Mouse (Mus musculus): Measurements from ENCODE around the gene Tmem107. TPM values are rescaled to one million over a fixed set of nuclear protein-coding genes. Genes with fewer than 3 reads are reported as not detected.

Tmem107 gene
- polyA plus RNA-seq, 1 experiment from 2014 or later = 28.2 TPM

DNA sequence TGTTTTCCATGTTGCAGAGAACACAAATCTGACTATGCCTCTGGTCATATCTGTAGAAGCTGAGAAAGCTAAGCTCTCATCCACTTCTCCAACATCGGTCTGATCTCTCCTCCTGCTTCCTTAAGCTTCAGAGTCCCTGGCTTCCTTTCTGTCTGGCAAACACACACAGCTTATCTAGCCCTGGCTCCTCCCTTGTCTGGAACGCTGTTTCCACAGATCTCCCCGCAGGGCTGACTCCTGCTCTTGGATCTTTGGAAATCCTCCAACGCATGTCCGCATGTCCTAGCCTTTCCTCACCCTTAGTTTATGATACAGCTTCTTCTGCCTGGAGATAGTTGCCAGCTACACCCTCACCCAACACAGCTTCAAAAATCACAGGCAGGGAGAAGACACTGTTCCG is 3.0 kb upstream of the Tmem107 start:
- Histone ChIP-seq H3K9ac (ENCODE audit: low read depth, low read length) (no peak overlapping the region), H3K4me2 (peak overlapping the region; percentile 90), H3K9me3 (replicated peaks; ENCODE audit: control insufficient read depth, low read length) (no peaks in the 10 kb centered on the region), H3K36me3 (ENCODE audit: control insufficient read depth, insufficient read depth, low read length) (no peaks in the 10 kb centered on the region), H3K4me1 (ENCODE audit: control insufficient read depth, insufficient read depth, low read length) (peaks cover 37% of the 10 kb centered on the region), H3K27ac (ENCODE audit: low read depth, low read length) (peak overlapping the region; percentile 78), H3K27me3 (ENCODE audit: control insufficient read depth, insufficient read depth, low read length) (no peaks in the 10 kb centered on the region), H3K4me3 (ENCODE audit: low read depth, low read length) (no peak overlapping the region)
- no peak for ATAC-seq (replicated peaks; ENCODE audit: insufficient number of reproducible peaks, low FRiP score, low TSS enrichment)
- WGBS (ENCODE audit: insufficient replicate concordance) = 16% methylated on average over 6 of the region's 6 CpGs

DNA sequence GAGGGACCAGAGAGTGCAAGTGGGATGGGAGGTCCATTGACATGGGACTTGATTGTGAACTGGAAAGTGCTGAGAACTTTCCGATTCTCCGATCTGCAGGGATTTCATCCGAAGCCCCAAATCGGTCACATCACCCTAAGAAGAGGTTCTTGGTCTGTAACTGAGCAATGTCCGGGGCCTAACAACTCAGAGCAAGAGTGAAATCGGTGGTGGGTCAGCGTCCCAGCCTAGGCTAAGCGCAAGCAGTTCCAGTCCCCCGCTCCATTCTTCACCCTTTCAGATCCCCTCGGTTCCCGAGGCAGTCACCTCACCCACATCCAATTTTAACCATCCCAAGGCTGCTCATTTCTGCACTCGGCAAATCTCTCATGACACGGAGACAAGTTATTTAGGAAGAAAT is 513 bp upstream of the Tmem107 start:
- peaks cover 40% of the 10 kb centered on the region for H3K4me1 ChIP-seq (ENCODE audit: control insufficient read depth, insufficient read depth, low read length)
- peak overlapping the region; percentile 89 for H3K27ac ChIP-seq (ENCODE audit: low read depth, low read length)
- no peak for ATAC-seq (replicated peaks; ENCODE audit: insufficient number of reproducible peaks, low FRiP score, low TSS enrichment)
- no peaks in the 10 kb centered on the region for H3K9me3 ChIP-seq (replicated peaks; ENCODE audit: control insufficient read depth, low read length)
- H3K27me3 ChIP-seq (ENCODE audit: control insufficient read depth, insufficient read depth, low read length) = no peaks in the 10 kb centered on the region
- no peaks in the 10 kb centered on the region for H3K36me3 ChIP-seq (ENCODE audit: control insufficient read depth, insufficient read depth, low read length)
- peak overlapping the region; percentile 95 for H3K9ac ChIP-seq (ENCODE audit: low read depth, low read length)
- peak overlapping the region; percentile 70 for H3K4me3 ChIP-seq (ENCODE audit: low read depth, low read length)
- peak overlapping the region; percentile 61 for H3K4me2 ChIP-seq
- WGBS (ENCODE audit: insufficient replicate concordance) = under 1% methylated on average over 13 of the region's 13 CpGs

DNA sequence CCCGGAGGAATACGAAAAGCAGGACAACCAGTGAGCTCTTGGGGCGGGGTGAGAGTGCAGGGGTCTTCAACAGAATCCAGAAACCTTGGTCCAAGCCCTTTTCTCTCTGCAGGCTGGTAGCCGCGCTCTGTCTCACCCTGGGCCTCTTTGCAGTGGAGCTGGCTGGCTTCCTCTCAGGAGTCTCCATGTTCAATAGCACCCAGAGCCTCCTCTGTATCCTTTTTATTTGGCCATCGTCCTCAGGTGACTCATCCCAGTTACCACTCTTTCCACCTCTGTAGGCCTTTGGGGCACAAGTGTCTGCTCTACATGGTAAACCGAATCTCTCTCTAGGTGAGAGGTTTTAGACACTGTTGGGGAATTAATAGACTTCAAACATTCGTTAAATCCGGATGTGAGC is 656 bp downstream of the Tmem107 start:
- Histone ChIP-seq H3K27me3 (ENCODE audit: control insufficient read depth, insufficient read depth, low read length) (no peaks in the 10 kb centered on the region), H3K4me2 (peak overlapping the region; percentile 61), H3K36me3 (ENCODE audit: control insufficient read depth, insufficient read depth, low read length) (no peaks in the 10 kb centered on the region), H3K9me3 (replicated peaks; ENCODE audit: control insufficient read depth, low read length) (no peaks in the 10 kb centered on the region), H3K4me1 (ENCODE audit: control insufficient read depth, insufficient read depth, low read length) (peaks cover 36% of the 10 kb centered on the region), H3K27ac (ENCODE audit: low read depth, low read length) (peak overlapping the region; percentile 89), H3K9ac (ENCODE audit: low read depth, low read length) (peak overlapping the region; percentile 95), H3K4me3 (ENCODE audit: low read depth, low read length) (peak overlapping the region; percentile 70)
- ATAC-seq (replicated peaks; ENCODE audit: insufficient number of reproducible peaks, low FRiP score, low TSS enrichment) = no peak
- WGBS (ENCODE audit: insufficient replicate concordance) = 27% methylated on average over 9 of the region's 9 CpGs

DNA sequence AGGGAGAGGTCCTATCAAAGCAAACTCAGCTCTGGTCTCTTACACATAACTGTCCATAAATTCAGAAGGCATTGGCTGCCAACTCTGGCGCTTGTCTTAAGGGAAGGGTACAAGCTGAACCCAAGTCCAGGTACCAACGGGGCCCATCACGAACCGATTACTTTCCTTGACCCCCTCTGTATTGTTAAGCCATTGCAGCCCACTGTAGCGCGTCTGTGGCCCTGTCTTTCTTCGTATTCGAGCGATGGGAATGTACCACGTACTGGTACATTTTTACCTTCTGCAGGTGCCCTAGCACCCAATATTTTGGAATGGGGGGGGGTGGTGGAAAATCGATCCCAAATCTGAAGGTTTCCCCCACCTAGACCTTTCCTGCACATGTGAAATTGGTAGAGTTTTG is 1.6 kb downstream of the Tmem107 start:
- Histone ChIP-seq H3K4me3 (ENCODE audit: low read depth, low read length) (peak overlapping the region; percentile 29; the same call in 1 of the 2 replicates), H3K27ac (ENCODE audit: low read depth, low read length) (peak overlapping the region; percentile 91; the same call in 1 of the 2 replicates), H3K9ac (ENCODE audit: low read depth, low read length) (peak overlapping the region; percentile 88; the same call in 1 of the 2 replicates), H3K36me3 (ENCODE audit: control insufficient read depth, insufficient read depth, low read length) (no peaks in the 10 kb centered on the region), H3K9me3 (replicated peaks; ENCODE audit: control insufficient read depth, low read length) (no peaks in the 10 kb centered on the region), H3K27me3 (ENCODE audit: control insufficient read depth, insufficient read depth, low read length) (no peaks in the 10 kb centered on the region), H3K4me1 (ENCODE audit: control insufficient read depth, insufficient read depth, low read length) (peaks cover 27% of the 10 kb centered on the region), H3K4me2 (peak overlapping the region; percentile 62)
- no peak for ATAC-seq (replicated peaks; ENCODE audit: insufficient number of reproducible peaks, low FRiP score, low TSS enrichment)
- 81% methylated on average over 11 of the region's 11 CpGs for WGBS (ENCODE audit: insufficient replicate concordance)

- no peak for ATAC-seq (replicated peaks; ENCODE audit: insufficient number of reproducible peaks, low FRiP score, low TSS enrichment)
- H3K4me1 ChIP-seq (ENCODE audit: control insufficient read depth, insufficient read depth, low read length) = peaks cover 23% of the 10 kb centered on the region
- WGBS (ENCODE audit: insufficient replicate concordance) = 10% methylated on average over 9 of the region's 9 CpGs
These were observed 2.1 kb downstream of the Tmem107 start for GRCm38 (mm10) chr11:69072666-69073064.

GRCm38 (mm10) chr11:69073065-69073888 is 2.7 kb downstream of the Tmem107 start:
- no peaks in the 10 kb centered on the region for H3K27me3 ChIP-seq (ENCODE audit: control insufficient read depth, insufficient read depth, low read length)
- no peaks in the 10 kb centered on the region for H3K9me3 ChIP-seq (replicated peaks; ENCODE audit: control insufficient read depth, low read length)
- WGBS (ENCODE audit: insufficient replicate concordance) = 0% methylated on average over 14 of the region's 14 CpGs
- no peaks in the 10 kb centered on the region for H3K36me3 ChIP-seq (ENCODE audit: control insufficient read depth, insufficient read depth, low read length)
- peak; percentile 31; the same call in 1 of the 2 replicates for ATAC-seq (replicated peaks; ENCODE audit: insufficient number of reproducible peaks, low FRiP score, low TSS enrichment)
- H3K4me2 ChIP-seq = peak overlapping the region; percentile 62
- H3K4me1 ChIP-seq (ENCODE audit: control insufficient read depth, insufficient read depth, low read length) = peaks cover 22% of the 10 kb centered on the region
- peak overlapping the region; percentile 91 for H3K27ac ChIP-seq (ENCODE audit: low read depth, low read length)
- H3K9ac ChIP-seq (ENCODE audit: low read depth, low read length) = peak overlapping the region; percentile 88
- peak overlapping the region; percentile 29 for H3K4me3 ChIP-seq (ENCODE audit: low read depth, low read length)

More at GRCm38 (mm10) chr11:69072666-69073064, 2.1 kb downstream of the Tmem107 start:
- H3K36me3 ChIP-seq (ENCODE audit: control insufficient read depth, insufficient read depth, low read length) = no peaks in the 10 kb centered on the region
- H3K4me3 ChIP-seq (ENCODE audit: low read depth, low read length) = peak overlapping the region; percentile 29
- peak overlapping the region; percentile 88 for H3K9ac ChIP-seq (ENCODE audit: low read depth, low read length)
- H3K4me2 ChIP-seq = peak overlapping the region; percentile 62
- no peaks in the 10 kb centered on the region for H3K27me3 ChIP-seq (ENCODE audit: control insufficient read depth, insufficient read depth, low read length)
- no peaks in the 10 kb centered on the region for H3K9me3 ChIP-seq (replicated peaks; ENCODE audit: control insufficient read depth, low read length)
- peak overlapping the region; percentile 91 for H3K27ac ChIP-seq (ENCODE audit: low read depth, low read length)

GRCm38 (mm10) chr11:69073951-69074775 is 3.6 kb downstream of the Tmem107 start:
- H3K4me1 ChIP-seq (ENCODE audit: control insufficient read depth, insufficient read depth, low read length) = peaks cover 22% of the 10 kb centered on the region
- H3K4me2 ChIP-seq = no peak overlapping the region; the same call in 1 of the 2 replicates
- H3K27me3 ChIP-seq (ENCODE audit: control insufficient read depth, insufficient read depth, low read length) = no peaks in the 10 kb centered on the region
- H3K4me3 ChIP-seq (ENCODE audit: low read depth, low read length) = no peak overlapping the region
- WGBS (ENCODE audit: insufficient replicate concordance) = 50% methylated on average over 6 of the region's 6 CpGs
- H3K9me3 ChIP-seq (replicated peaks; ENCODE audit: control insufficient read depth, low read length) = no peaks in the 10 kb centered on the region
- no peaks in the 10 kb centered on the region for H3K36me3 ChIP-seq (ENCODE audit: control insufficient read depth, insufficient read depth, low read length)
- no peak overlapping the region for H3K9ac ChIP-seq (ENCODE audit: low read depth, low read length)
- H3K27ac ChIP-seq (ENCODE audit: low read depth, low read length) = no peak overlapping the region
- ATAC-seq (replicated peaks; ENCODE audit: insufficient number of reproducible peaks, low FRiP score, low TSS enrichment) = no peak

DNA sequence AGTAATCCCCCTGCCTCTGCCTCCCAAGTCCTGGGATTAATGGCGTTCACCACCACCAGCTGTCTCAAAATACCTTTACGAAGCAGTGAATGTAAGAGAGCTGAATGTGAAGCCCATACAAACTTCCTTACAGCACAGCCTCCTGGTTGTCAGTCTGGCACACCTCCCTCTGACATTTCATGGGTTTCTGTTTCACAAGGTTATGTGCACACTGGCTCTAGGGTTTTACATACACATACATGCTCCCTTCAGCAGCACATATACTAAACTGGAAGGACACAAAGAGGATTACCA is 4.1 kb downstream of the Tmem107 start:
- ATAC-seq (replicated peaks; ENCODE audit: insufficient number of reproducible peaks, low FRiP score, low TSS enrichment) = no peak
- 46% methylated on average over 2 of the region's 2 CpGs for WGBS (ENCODE audit: insufficient replicate concordance)
- no peaks in the 10 kb centered on the region for H3K36me3 ChIP-seq (ENCODE audit: control insufficient read depth, insufficient read depth, low read length)
- peaks cover 21% of the 10 kb centered on the region for H3K4me1 ChIP-seq (ENCODE audit: control insufficient read depth, insufficient read depth, low read length)
- H3K9me3 ChIP-seq (replicated peaks; ENCODE audit: control insufficient read depth, low read length) = no peaks in the 10 kb centered on the region
- H3K27me3 ChIP-seq (ENCODE audit: control insufficient read depth, insufficient read depth, low read length) = no peaks in the 10 kb centered on the region
- H3K9ac ChIP-seq (ENCODE audit: low read depth, low read length) = no peak overlapping the region
- H3K27ac ChIP-seq (ENCODE audit: low read depth, low read length) = no peak overlapping the region
- no peak overlapping the region for H3K4me3 ChIP-seq (ENCODE audit: low read depth, low read length)
- H3K4me2 ChIP-seq = no peak overlapping the region

Data from heart, embryonic 11.5 days (tissue).